Mouse (Mus musculus): Measurements from ENCODE around the gene Synm.

The Synm gene

GRCm38 (mm10) chr7:67701252-67701914 is 58.2 kb downstream of the Synm start:
- in situ Hi-C loops (cut with MboI; ENCODE audit: low sequenced_read_pairs), result no loop called here

GRCm38 (mm10) chr7:67700846-67701245 is 58.7 kb downstream of the Synm start:
- in situ Hi-C loops (cut with MboI; ENCODE audit: low sequenced_read_pairs), result no loop called here

- in situ Hi-C loops (cut with MboI; ENCODE audit: low sequenced_read_pairs), result no loop called here
Observed at GRCm38 (mm10) chr7:67699301-67699700, 60.2 kb downstream of the Synm start.

GRCm38 (mm10) chr7:67697892-67698630 is 61.5 kb downstream of the Synm start:
- in situ Hi-C loops (cut with MboI; ENCODE audit: low sequenced_read_pairs), result no loop called here

GRCm38 (mm10) chr7:67695906-67696305 is 63.6 kb downstream of the Synm start:
- in situ Hi-C loops (cut with MboI; ENCODE audit: low sequenced_read_pairs), result no loop called here

- in situ Hi-C loops (cut with MboI; ENCODE audit: low sequenced_read_pairs), result no loop called here
Observed at GRCm38 (mm10) chr7:67692791-67693538, 66.6 kb downstream of the Synm start.

GRCm38 (mm10) chr7:67692141-67692540 is 67.4 kb downstream of the Synm start:
- in situ Hi-C loops (cut with MboI; ENCODE audit: low sequenced_read_pairs), result no loop called here

GRCm38 (mm10) chr7:67691036-67691435 is 68.5 kb downstream of the Synm start:
- in situ Hi-C loops (cut with MboI; ENCODE audit: low sequenced_read_pairs), result no loop called here

GRCm38 (mm10) chr7:67689793-67690192 is 69.7 kb downstream of the Synm start:
- in situ Hi-C loops (cut with MboI; ENCODE audit: low sequenced_read_pairs), result no loop called here

- in situ Hi-C loops (cut with MboI; ENCODE audit: low sequenced_read_pairs), result no loop called here
Observed at GRCm38 (mm10) chr7:67688281-67688680, 71.3 kb downstream of the Synm start.

GRCm38 (mm10) chr7:67686545-67686944 is 73.0 kb downstream of the Synm start:
- in situ Hi-C loops (cut with MboI; ENCODE audit: low sequenced_read_pairs), result no loop called here

GRCm38 (mm10) chr7:67683006-67683405 is 76.5 kb downstream of the Synm start:
- in situ Hi-C loops (cut with MboI; ENCODE audit: low sequenced_read_pairs), result no loop called here

GRCm38 (mm10) chr7:67681078-67681477 is 78.5 kb downstream of the Synm start:
- in situ Hi-C loops (cut with MboI; ENCODE audit: low sequenced_read_pairs), result no loop called here
